Mouse (Mus musculus): ENCODE results near the gene Cxcr4. TPM values are rescaled to one million over a fixed set of nuclear protein-coding genes. Genes with fewer than 3 reads are reported as not detected.

The Cxcr4 gene
- total RNA-seq (2012; rRNA removed) (4.2 and 6.0 TPM in 2 replicates), polyA plus RNA-seq (2012; ENCODE audit: insufficient read depth in 1 of 2, insufficient read length in 2 of 2, low read depth in 1 of 2, low replicate concordance in 2 of 2, missing spikeins in 1 of 2) (10 to 100 TPM in 1 of 2 experiments, not detected in 1; 11.2 TPM)

DNA sequence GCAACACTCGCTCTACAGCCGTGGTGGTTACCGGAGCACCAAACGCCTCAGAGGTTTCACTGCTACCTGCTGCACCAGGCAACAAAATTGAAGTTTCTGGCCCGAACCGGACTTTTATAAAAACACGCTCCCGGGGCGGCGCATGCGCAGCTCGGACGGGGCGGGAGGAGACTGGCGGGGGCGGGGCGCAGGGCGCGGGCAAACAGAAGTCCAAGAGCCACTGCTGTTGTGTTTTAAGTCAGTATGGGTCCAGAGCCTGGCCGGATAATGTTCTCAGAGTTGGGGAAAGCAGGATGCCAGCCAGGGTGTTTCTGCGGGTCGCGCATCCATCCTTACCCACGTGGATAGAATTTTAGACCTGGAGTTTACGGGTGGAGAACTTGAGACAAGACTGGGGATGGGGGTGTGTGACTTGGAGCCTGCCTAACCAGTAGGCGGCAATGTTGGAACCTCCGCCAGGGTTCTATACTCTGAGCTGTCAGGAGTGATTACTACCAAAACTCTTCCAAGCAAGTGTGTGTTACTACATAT lies at the start of gene Cxcr4:
Gene Cxcr4 (minus strand): TSS at position 83 of the 531 bp plus-strand sequence.
- Histone ChIP-seq H3K27ac (ENCODE audit: control insufficient read depth, low read depth, low read length) (peak within 1 kb of the TSS; percentile 71), H3K4me3 (ENCODE audit: control insufficient read depth in 1 of 2, insufficient read depth in 1 of 2, low read depth in 2 of 2, low read length in 2 of 2) (peak within 1 kb of the TSS; percentile 81 to 93), H3K36me3 (ENCODE audit: control insufficient read depth in 1 of 2, insufficient read depth in 2 of 2, low read length in 2 of 2) (no peaks in the 10 kb centered on the region), H3K4me1 (ENCODE audit: control insufficient read depth in 1 of 2, insufficient read depth in 2 of 2, low read length in 2 of 2) (0 out of 4 replicates have a peak, but pooled peaks cover 0 to 4% of the 10 kb centered on the region in 2 experiments), H3K79me2 (ENCODE audit: control insufficient read depth, insufficient read depth, low read length, poor library complexity) (peaks cover 5% of the 10 kb centered on the region; the same call in 1 of the 2 replicates), H3K27me3 (ENCODE audit: control insufficient read depth in 1 of 2, insufficient read depth in 2 of 2, low read length in 2 of 2) (no peaks in the 10 kb centered on the region), H3K9ac (ENCODE audit: control insufficient read depth, low read depth, low read length, poor library complexity, severe bottlenecking) (peak within 1 kb of the TSS; percentile 82), H3K9me3 (replicated peaks; ENCODE audit: insufficient read depth, low read length) (no peaks in the 10 kb centered on the region)
- DNase-seq (ENCODE audit: low read depth, low spot score) = peak; percentile 91
- TF ChIP-seq ELF1 (IDR thresholded peaks at IDR 0.05; ENCODE audit: low read depth, low read length) (no peak), GATA1 (IDR thresholded peaks at IDR 0.05; ENCODE audit: low read depth, low read length) (no peak), USF1 (IDR thresholded peaks at IDR 0.05; ENCODE audit: low read depth, low read length) (0 out of 2 replicates have a peak, but pooled peaks have one; percentile 29), POLR2AphosphoS2 (IDR thresholded peaks at IDR 0.05; ENCODE audit: low read length) (peak; percentile 75), JUND (IDR thresholded peaks at IDR 0.05; ENCODE audit: low read depth, low read length) (no peak), CHD2 (IDR thresholded peaks at IDR 0.05; ENCODE audit: low read length) (no peak), MAX (IDR thresholded peaks at IDR 0.05; ENCODE audit: low read length) (no peak), USF2 (IDR thresholded peaks at IDR 0.05; ENCODE audit: borderline replicate concordance in 1 of 2, insufficient read depth in 1 of 2, low read depth in 1 of 2, low read length in 2 of 2) (no peak), RAD21 (IDR thresholded peaks at IDR 0.05; ENCODE audit: low read depth, low read length) (peak; percentile 46), ZC3H11A (IDR thresholded peaks at IDR 0.05; ENCODE audit: low read depth, low read length) (0 out of 2 replicates have a peak, but pooled peaks have one; percentile 18), MEF2A (IDR thresholded peaks at IDR 0.05; ENCODE audit: extremely low read depth, insufficient replicate concordance, low read depth, low read length, poor library complexity, severe bottlenecking) (no peak), ZKSCAN1 (IDR thresholded peaks at IDR 0.05; ENCODE audit: low read depth, low read length) (no peak), HCFC1 (IDR thresholded peaks at IDR 0.05; ENCODE audit: low read depth, low read length) (no peak), MYC (IDR thresholded peaks at IDR 0.05; ENCODE audit: low read depth, low read length) (no peak), EP300 (IDR thresholded peaks at IDR 0.05; ENCODE audit: low read depth in 1 of 2, low read length in 2 of 2) (0 out of 4 replicates have a peak, but pooled peaks of 1 of the 2 experiments have one; percentile 24), E2F4 (IDR thresholded peaks at IDR 0.05; ENCODE audit: borderline replicate concordance, low read depth, low read length) (peak; percentile 39; the same call in 1 of the 2 replicates), POLR2AphosphoS5 (IDR thresholded peaks at IDR 0.05; ENCODE audit: borderline replicate concordance, low read depth, low read length) (no peak), SMC3 (IDR thresholded peaks at IDR 0.05; ENCODE audit: low read depth, low read length) (peak; percentile 55), ZMIZ1 (IDR thresholded peaks at IDR 0.05; ENCODE audit: low read depth, low read length) (peak; percentile 75), BHLHE40 (IDR thresholded peaks at IDR 0.05; ENCODE audit: borderline replicate concordance, low read depth, low read length) (peak; percentile 31; the same call in 1 of the 2 replicates), UBTF (IDR thresholded peaks at IDR 0.05; ENCODE audit: borderline replicate concordance, insufficient read depth, low read depth, low read length) (no peak), KAT2A (conservative IDR thresholded peaks at IDR 0.05; ENCODE audit: low read depth, low read length) (no peak), SIN3A (IDR thresholded peaks at IDR 0.05; ENCODE audit: low read length) (peak; percentile 83), NELFE (IDR thresholded peaks at IDR 0.05; ENCODE audit: low read depth, low read length) (peak; percentile 54), MXI1 (IDR thresholded peaks at IDR 0.05; ENCODE audit: low read depth, low read length) (peak; percentile 62), POLR2A (IDR thresholded peaks at IDR 0.05; ENCODE audit: control insufficient read depth in 1 of 2, insufficient read depth in 1 of 2, low read depth in 1 of 2, low read length in 2 of 2, poor library complexity in 1 of 2) (peak in 1 of 2 experiments; percentile 66; a peak in 1 of 4 replicates), CTCF (IDR thresholded peaks at IDR 0.05 in 2 of 3, conservative IDR thresholded peaks at IDR 0.05 in 1 of 3; ENCODE audit: control insufficient read depth in 1 of 3, insufficient read depth in 1 of 3, low read depth in 2 of 3, low read length in 3 of 3, poor library complexity in 1 of 3, severe bottlenecking in 1 of 3) (peak; percentile 50 to 68 (median 65)), NRF1 (IDR thresholded peaks at IDR 0.05; ENCODE audit: insufficient read depth, low read depth, low read length, poor library complexity, severe bottlenecking) (peak; percentile 76), TBP (IDR thresholded peaks at IDR 0.05; ENCODE audit: low read depth, low read length) (peak; percentile 49; the same call in 1 of the 2 replicates), TCF12 (IDR thresholded peaks at IDR 0.05; ENCODE audit: low read depth, low read length) (no peak)

All from MEL (cell line).